Mouse (Mus musculus) cortical plate, adult 2 months (tissue): Measurements from ENCODE around the gene Pcnt.

Experiments used
- CTCF ChIP-seq: fragments of 200-500 bp; IDR thresholded peaks from 2 replicates; pipeline ENCODE4 v1.5.1; 2011; ENCODE audit warnings: mild to moderate bottlenecking, control low read depth, low read length; ENCODE audit not compliant: insufficient read depth; ENCODE audit errors: extremely low read depth
- POLR2A ChIP-seq: fragments of 200-500 bp; IDR thresholded peaks from 2 replicates; pipeline ENCODE4 v1.6.1; 2011; ENCODE audit warnings: mild to moderate bottlenecking, low read length, control low read depth; ENCODE audit not compliant: insufficient read depth; ENCODE audit errors: extremely low read depth

- TF ChIP-seq CTCF (no peak), POLR2A (no peak)
These were observed 2.3 kb downstream of the Pcnt start, which contains the start of gene AC141477.1 for GRCm38 (mm10) chr10:76440281-76440680.
